Mouse (Mus musculus) erythroblast, adult 5-6 weeks (primary cell): Measurements from ENCODE around the gene Dnajb12. TPM values are rescaled to one million over a fixed set of nuclear protein-coding genes. Genes with fewer than 3 reads are reported as not detected.
"Not testable (repeated sequence)": the region's sequence is repeated elsewhere in the genome, so short reads cannot be mapped to it uniquely, and the experiment has no call there.

Experiments used
- ATAC-seq: replicated peaks from 2 replicates; pipeline ENCODE4 v1.8.0; 2016; ENCODE audit warnings: moderate number of reproducible peaks, mild to moderate bottlenecking, moderate TSS enrichment, inconsistent platforms; ENCODE audit not compliant: poor library complexity, low FRiP score, severe bottlenecking
- total RNA-seq, 2 experiments: library from RNA; stranded (forward) in 1 of 2; stranded (reverse) in 1 of 2; fragments of 150-400 nt in 1 of 2; fragments of 200-764, 138-1000 nt in 1 of 2; gene quantifications; 2 replicates each; pipeline versions ENCODE4 v1.2.3 to v1.2.4; 2015 to 2017; ENCODE audit warnings: low replicate concordance in 2 of 2

The Dnajb12 gene
- total RNA-seq, 2 experiments from 2014 or later: 13.6 to 39.8 TPM

- peak; percentile 89 for ATAC-seq
Measured at GRCm38 (mm10) chr10:59864884-59865726, 14.3 kb upstream of the Dnajb12 start.

GRCm38 (mm10) chr10:59868266-59868665 lies 11.1 kb upstream of the Dnajb12 start:
- ATAC-seq: no peak

- ATAC-seq: no peak
Measured at GRCm38 (mm10) chr10:59870038-59870437, 9.3 kb upstream of the Dnajb12 start.

GRCm38 (mm10) chr10:59872651-59873050 lies 6.7 kb upstream of the Dnajb12 start:
- not testable (repeated sequence) for ATAC-seq

- peak; percentile 47 for ATAC-seq
Measured at GRCm38 (mm10) chr10:59873206-59873605, 6.2 kb upstream of the Dnajb12 start.

GRCm38 (mm10) chr10:59873613-59874012 lies 5.7 kb upstream of the Dnajb12 start:
- peak; percentile 83 for ATAC-seq

GRCm38 (mm10) chr10:59875396-59875795 lies 4.0 kb upstream of the Dnajb12 start:
- ATAC-seq: peak; percentile 59

- not testable (repeated sequence) for ATAC-seq
Measured at GRCm38 (mm10) chr10:59876698-59877097, 2.7 kb upstream of the Dnajb12 start.

GRCm38 (mm10) chr10:59877421-59878117 lies 1.8 kb upstream of the Dnajb12 start:
- no peak for ATAC-seq

- ATAC-seq: peak; percentile 24; the same call in 1 of the 2 replicates
Measured at GRCm38 (mm10) chr10:59878823-59879222, 533 bp upstream of the Dnajb12 start.

GRCm38 (mm10) chr10:59880029-59880386 lies 652 bp downstream of the Dnajb12 start:
- peak; percentile 48 for ATAC-seq

GRCm38 (mm10) chr10:59880837-59881236 lies 1.5 kb downstream of the Dnajb12 start:
- no peak for ATAC-seq

GRCm38 (mm10) chr10:59884327-59885173 lies 5.2 kb downstream of the Dnajb12 start:
- no peak for ATAC-seq

GRCm38 (mm10) chr10:59885174-59886080 lies 6.1 kb downstream of the Dnajb12 start:
- ATAC-seq: 0 out of 2 replicates have a peak, but pooled peaks have one; percentile 11

GRCm38 (mm10) chr10:59886081-59886466 lies 6.7 kb downstream of the Dnajb12 start:
- ATAC-seq: no peak

GRCm38 (mm10) chr10:59887432-59887831 lies 8.1 kb downstream of the Dnajb12 start:
- ATAC-seq: no peak

- no peak for ATAC-seq
Measured at GRCm38 (mm10) chr10:59889339-59889738, 10.0 kb downstream of the Dnajb12 start.

GRCm38 (mm10) chr10:59889953-59890751 lies 10.8 kb downstream of the Dnajb12 start:
- no peak for ATAC-seq
